Mouse (Mus musculus) C2C12 (cell line): ENCODE data around the gene Izumo2. TPM values are rescaled to one million over a fixed set of nuclear protein-coding genes. Genes with fewer than 3 reads are reported as not detected.

Experiments used
- H3K27me3 ChIP-seq: one replicate; pipeline ENCODE4 v1.6.1; 2011; ENCODE audit not compliant: control insufficient read depth, insufficient read depth, insufficient read length
- H3K36me3 ChIP-seq: one replicate; pipeline ENCODE4 v1.6.1; 2011; ENCODE audit not compliant: control insufficient read depth, insufficient read depth
- H3K4me3 ChIP-seq: one replicate; pipeline ENCODE4 v1.5.1; 2011; ENCODE audit warnings: mild to moderate bottlenecking, control low read depth; ENCODE audit not compliant: poor library complexity, insufficient read depth, severe bottlenecking
- H3K79me2 ChIP-seq: one replicate; pipeline ENCODE4 v1.6.1; 2011; ENCODE audit not compliant: control insufficient read depth, insufficient read depth
- H3K79me3 ChIP-seq: one replicate; pipeline ENCODE4 v1.6.1; 2011; ENCODE audit warnings: low read depth, control low read depth
- H3ac ChIP-seq: one replicate; pipeline ENCODE3; 2011; ENCODE audit warnings: low read depth; ENCODE audit not compliant: control insufficient read depth, insufficient read length
- CEBPB ChIP-seq: IDR thresholded peaks from one replicate; pipeline ENCODE4 v1.6.1; 2011; ENCODE audit warnings: low read depth, mild to moderate bottlenecking, control low read depth, moderate library complexity
- CTCF ChIP-seq: IDR thresholded peaks from one replicate; pipeline ENCODE4 v1.5.1; 2011; ENCODE audit not compliant: control insufficient read depth, insufficient read depth, insufficient read length
- FOSL1 ChIP-seq: IDR thresholded peaks from one replicate; pipeline ENCODE4 v1.8.0; 2011; ENCODE audit warnings: mild to moderate bottlenecking, low read length; ENCODE audit not compliant: poor library complexity, insufficient read depth, severe bottlenecking
- MAX ChIP-seq: IDR thresholded peaks from one replicate; pipeline ENCODE4 v1.6.1; 2011; ENCODE audit warnings: mild to moderate bottlenecking, control low read depth
- MYOD1 ChIP-seq: IDR thresholded peaks from one replicate; pipeline ENCODE4 v1.6.1; 2011; ENCODE audit warnings: low read depth; ENCODE audit not compliant: control insufficient read depth, insufficient read length
- MYOG ChIP-seq: IDR thresholded peaks from one replicate; pipeline ENCODE4 v1.6.1; 2011; ENCODE audit not compliant: control insufficient read depth, insufficient read length; ENCODE audit errors: extremely low read depth
- USF1 ChIP-seq: IDR thresholded peaks from one replicate; pipeline ENCODE4 v1.6.1; 2011; ENCODE audit warnings: low read depth, mild to moderate bottlenecking, control low read depth, moderate library complexity
- polyA plus RNA-seq: library from polyadenylated mRNA; unstranded; fragments of >200 nt; fragmentation: generic; extraction: Trizol; gene quantifications from one replicate; pipeline ENCODE4 v1.2.1, GENCODE M21; 2012; ENCODE audit warnings: missing spikeins

The Izumo2 gene
- polyA plus RNA-seq, 1 experiment = not detected

GRCm38 (mm10) chr7:44667996-44668738 is 40.4 kb upstream of the Izumo2 start:
- H3K79me2 ChIP-seq = no peaks in the 10 kb centered on the region
- no peak overlapping the region for H3ac ChIP-seq
- TF ChIP-seq MYOD1 (no peak), MAX (no peak), CTCF (no peak), CEBPB (no peak), FOSL1 (no peak), USF1 (no peak), MYOG (no peak)
- H3K79me3 ChIP-seq = no peaks in the 10 kb centered on the region
- H3K36me3 ChIP-seq = no peaks in the 10 kb centered on the region
- peaks cover 22% of the 10 kb centered on the region for H3K27me3 ChIP-seq
- H3K4me3 ChIP-seq = no peak overlapping the region

DNA sequence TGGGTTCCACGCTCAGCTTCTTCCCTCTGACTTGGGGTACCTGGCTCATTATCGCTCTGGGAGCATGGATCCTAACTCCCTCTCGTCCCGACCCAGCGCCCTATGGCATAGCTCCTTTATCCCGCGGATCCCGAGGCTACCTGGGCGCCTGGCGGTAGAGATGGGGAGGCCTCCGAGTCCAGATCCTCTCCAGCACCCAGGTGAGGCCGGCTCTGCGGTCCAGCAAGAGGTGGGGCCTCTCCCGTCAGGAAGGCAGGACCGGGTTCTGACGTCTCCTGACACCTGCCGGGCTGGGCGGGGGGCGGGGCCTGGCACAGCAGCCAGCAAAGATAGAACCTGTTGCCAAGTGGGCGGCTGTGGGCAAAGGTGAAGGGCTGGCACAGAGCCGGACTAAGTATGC is 39.4 kb upstream of the Izumo2 start:
- H3ac ChIP-seq = no peak overlapping the region
- no peaks in the 10 kb centered on the region for H3K79me3 ChIP-seq
- no peaks in the 10 kb centered on the region for H3K79me2 ChIP-seq
- no peak for TF ChIP-seq MYOD1
- no peak for TF ChIP-seq USF1
- no peak for TF ChIP-seq FOSL1
- TF ChIP-seq MAX = no peak
- TF ChIP-seq CTCF = no peak
- TF ChIP-seq CEBPB = no peak
- no peaks in the 10 kb centered on the region for H3K36me3 ChIP-seq
- H3K4me3 ChIP-seq = no peak overlapping the region
- H3K27me3 ChIP-seq = peaks cover 22% of the 10 kb centered on the region

DNA sequence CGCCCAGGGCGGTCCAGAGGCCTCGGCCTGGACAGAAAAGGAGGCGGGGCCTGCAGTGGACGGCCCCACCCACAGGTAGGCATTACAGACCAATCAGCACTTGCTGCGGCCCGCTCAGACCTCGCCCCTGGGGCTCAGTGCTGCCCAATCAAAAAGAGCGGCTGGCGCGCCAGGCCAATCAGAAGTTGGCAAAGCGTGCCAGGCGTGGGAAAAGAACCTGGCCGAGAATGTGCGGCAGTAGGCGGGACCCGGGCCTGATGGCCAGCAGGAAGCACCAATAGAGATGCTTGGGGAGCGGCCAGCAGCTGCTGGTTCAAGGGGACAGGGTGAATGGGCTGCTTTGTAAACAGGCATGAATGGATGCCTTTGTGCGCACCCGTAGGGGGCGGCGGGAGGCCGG is 37.7 kb upstream of the Izumo2 start, which contains the start of gene Myh14:
Myh14 (minus strand) TSS at position 41 of the 400 bp plus-strand sequence.
- H3K27me3 ChIP-seq = peaks cover 19% of the 10 kb centered on the region
- no peak for TF ChIP-seq MYOD1
- TF ChIP-seq FOSL1 = no peak
- TF ChIP-seq MYOG = no peak
- no peak for TF ChIP-seq MAX
- no peak for TF ChIP-seq USF1
- no peak for TF ChIP-seq CTCF
- no peak for TF ChIP-seq CEBPB
- H3K79me3 ChIP-seq = no peaks in the 10 kb centered on the region
- H3K79me2 ChIP-seq = no peaks in the 10 kb centered on the region
- H3ac ChIP-seq = no peak within 1 kb of the TSS
- H3K36me3 ChIP-seq = no peaks in the 10 kb centered on the region
- no peak within 1 kb of the TSS for H3K4me3 ChIP-seq

GRCm38 (mm10) chr7:44672193-44672592 is 36.3 kb upstream of the Izumo2 start:
- Histone ChIP-seq H3K79me3 (no peaks in the 10 kb centered on the region), H3K36me3 (no peaks in the 10 kb centered on the region), H3K4me3 (no peak overlapping the region), H3ac (no peak overlapping the region), H3K27me3 (peaks cover 33% of the 10 kb centered on the region), H3K79me2 (no peaks in the 10 kb centered on the region)
- TF ChIP-seq MYOG = no peak
- TF ChIP-seq CEBPB = no peak
- no peak for TF ChIP-seq FOSL1
- no peak for TF ChIP-seq USF1
- no peak for TF ChIP-seq CTCF
- TF ChIP-seq MAX = no peak
- no peak for TF ChIP-seq MYOD1

DNA sequence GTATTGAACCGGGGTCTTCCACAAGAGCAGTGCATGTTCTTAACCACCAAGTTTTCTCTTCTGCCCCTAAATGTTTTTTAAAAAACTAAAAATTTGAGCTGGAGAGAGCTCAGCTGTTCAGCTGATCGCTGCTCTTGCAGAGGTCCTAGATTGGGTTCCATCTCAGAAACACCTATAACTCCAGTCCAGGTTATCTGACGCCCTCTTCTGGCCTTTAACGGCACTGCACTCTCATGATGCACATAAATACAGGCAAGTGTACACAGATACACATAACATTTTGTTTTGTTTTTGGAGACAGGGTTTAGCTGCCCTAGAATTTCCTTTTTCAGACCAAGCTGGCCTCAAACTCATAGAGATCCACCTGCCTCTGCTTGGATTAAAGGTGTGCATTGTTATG is 34.0 kb upstream of the Izumo2 start:
- TF ChIP-seq FOSL1 (no peak), CTCF (no peak), MYOG (no peak), MYOD1 (no peak), MAX (no peak), CEBPB (no peak), USF1 (no peak)

DNA sequence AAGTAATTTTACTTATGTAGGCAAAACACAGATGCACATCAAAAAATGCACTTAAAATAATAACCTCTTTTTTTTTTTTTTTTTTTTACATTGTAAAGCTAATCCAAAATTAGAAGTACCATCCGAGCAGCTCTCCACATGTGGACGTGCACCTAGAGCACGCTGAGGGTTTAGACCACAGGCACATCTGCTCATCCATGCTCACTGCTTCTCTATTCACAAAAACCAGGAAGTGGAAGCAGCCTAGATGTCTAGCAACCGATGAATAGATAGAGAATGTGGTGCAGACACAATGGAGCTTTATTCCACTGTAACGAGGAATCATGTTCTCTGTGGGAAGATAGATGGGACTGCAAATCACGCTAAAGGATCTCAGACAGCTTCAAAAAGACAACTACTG is 33.4 kb upstream of the Izumo2 start:
- TF ChIP-seq MYOD1 (no peak), CEBPB (no peak), FOSL1 (no peak), MAX (no peak), MYOG (no peak), CTCF (no peak), USF1 (no peak)
- Histone ChIP-seq H3K36me3 (no peaks in the 10 kb centered on the region), H3K27me3 (peaks cover 38% of the 10 kb centered on the region), H3ac (no peak overlapping the region), H3K4me3 (no peak overlapping the region), H3K79me2 (no peaks in the 10 kb centered on the region), H3K79me3 (no peaks in the 10 kb centered on the region)

More for the DNA sequence above, 34.0 kb upstream of the Izumo2 start:
- Histone ChIP-seq H3K4me3 (no peak overlapping the region), H3K36me3 (no peaks in the 10 kb centered on the region), H3ac (no peak overlapping the region), H3K79me3 (no peaks in the 10 kb centered on the region), H3K79me2 (no peaks in the 10 kb centered on the region), H3K27me3 (peaks cover 38% of the 10 kb centered on the region)
